In genomic region chr15:68417142-68417541, GRCm38 (mm10) we compare ENCODE assay signal across 15 mouse cellular contexts.
"Had no signal": no experiment of that assay in that cellular context is flagged by ENCODE, and none has a peak within 500 bp of the region (broad histone marks: within the 10 kb centered on the region; RNA-seq: fewer than 3 reads in every experiment).

No protein-coding gene starts in this region.

- H3K4me1 ChIP-seq: neural tube, embryonic 12.5 days; stomach, embryonic 15.5 days had no signal

- H3K9ac ChIP-seq: limb, embryonic 13.5 days; liver, embryonic 14.5 days; midbrain, embryonic 13.5 days; neural tube, embryonic 12.5 days; stomach, embryonic 15.5 days had no signal

- H3K27ac ChIP-seq: layer of hippocampus, adult 2 months; limb, embryonic 13.5 days; liver, embryonic 14.5 days; midbrain, embryonic 13.5 days; neural tube, embryonic 12.5 days; stomach, embryonic 15.5 days had no signal

- H3K9me3 ChIP-seq: limb, embryonic 13.5 days; midbrain, embryonic 13.5 days; neural tube, embryonic 12.5 days; stomach, embryonic 15.5 days had no signal

- DNase-seq: kidney, adult 18-20 months; kidney, postnatal 10 days; kidney, postnatal 4 days; left cerebral cortex, postnatal 4 days; lung, adult 18-20 months; lung, postnatal 4 days; thymus, adult 2 months; thymus, postnatal 25 days had no signal

- H3K4me3 ChIP-seq: layer of hippocampus, adult 2 months; limb, embryonic 13.5 days; midbrain, embryonic 13.5 days; neural tube, embryonic 12.5 days; stomach, embryonic 15.5 days had no signal

- H3K27me3 ChIP-seq: limb, embryonic 13.5 days; midbrain, embryonic 13.5 days; neural tube, embryonic 12.5 days; stomach, embryonic 15.5 days had no signal

- H3K36me3 ChIP-seq: limb, embryonic 13.5 days; midbrain, embryonic 13.5 days; neural tube, embryonic 12.5 days; stomach, embryonic 15.5 days had no signal

- H3K4me2 ChIP-seq: limb, embryonic 13.5 days; midbrain, embryonic 13.5 days; neural tube, embryonic 12.5 days; stomach, embryonic 15.5 days had no signal

- ATAC-seq: lung, postnatal 0 days had no signal
